Mouse (Mus musculus) kidney, postnatal 14 days (tissue): ENCODE results near the gene Gorasp1.

Source experiments
- DNase-seq: peaks from one replicate; pipeline ENCODE4 v3.0.0; 2022; ENCODE audit warnings: mixed read lengths

Gene Gorasp1

DNA sequence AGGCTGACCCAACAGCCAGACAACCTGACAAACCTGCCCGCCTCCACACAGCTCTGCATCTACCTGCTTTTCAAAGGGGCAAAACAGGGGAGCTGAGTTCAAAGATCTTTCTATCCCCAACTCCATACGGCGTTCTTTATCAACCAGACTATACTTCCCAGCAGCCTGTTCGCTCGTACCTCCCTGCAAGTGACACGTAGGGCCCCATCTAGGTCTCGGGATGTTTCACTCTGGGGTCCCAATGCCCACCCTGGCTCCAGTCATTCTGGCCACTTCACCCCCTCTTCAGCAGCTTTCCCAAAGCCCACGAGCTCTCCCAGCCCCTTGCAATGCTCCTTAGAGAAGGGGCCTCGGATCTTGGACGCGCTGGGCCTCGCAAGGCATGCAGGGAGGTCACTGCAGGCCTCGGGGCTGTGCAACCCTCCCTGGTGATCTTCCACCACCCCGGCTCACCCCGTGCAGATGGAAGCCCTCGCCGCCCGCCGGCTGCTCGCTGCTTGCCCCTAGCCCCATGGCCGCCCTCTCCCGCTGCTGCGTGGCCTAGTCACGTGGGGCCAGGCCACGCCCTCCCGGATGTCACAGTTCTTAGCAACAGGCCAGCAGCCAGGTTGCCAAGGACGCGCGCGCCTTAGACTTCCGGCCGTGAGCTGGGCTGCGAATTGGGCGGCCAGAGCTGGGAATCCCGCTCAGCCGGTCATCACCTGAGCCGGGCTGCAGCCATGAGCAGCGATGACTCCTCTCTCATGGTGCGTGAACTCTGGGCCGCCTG is at the start of gene Gorasp1, which contains the start of gene Ttc21a:
TSS of gene Gorasp1 (minus strand) at position 561 of the 769 bp plus-strand sequence.
TSS of gene Ttc21a (plus strand) at position 602 of the 769 bp plus-strand sequence.
- DNase-seq = peak; percentile 97

DNA sequence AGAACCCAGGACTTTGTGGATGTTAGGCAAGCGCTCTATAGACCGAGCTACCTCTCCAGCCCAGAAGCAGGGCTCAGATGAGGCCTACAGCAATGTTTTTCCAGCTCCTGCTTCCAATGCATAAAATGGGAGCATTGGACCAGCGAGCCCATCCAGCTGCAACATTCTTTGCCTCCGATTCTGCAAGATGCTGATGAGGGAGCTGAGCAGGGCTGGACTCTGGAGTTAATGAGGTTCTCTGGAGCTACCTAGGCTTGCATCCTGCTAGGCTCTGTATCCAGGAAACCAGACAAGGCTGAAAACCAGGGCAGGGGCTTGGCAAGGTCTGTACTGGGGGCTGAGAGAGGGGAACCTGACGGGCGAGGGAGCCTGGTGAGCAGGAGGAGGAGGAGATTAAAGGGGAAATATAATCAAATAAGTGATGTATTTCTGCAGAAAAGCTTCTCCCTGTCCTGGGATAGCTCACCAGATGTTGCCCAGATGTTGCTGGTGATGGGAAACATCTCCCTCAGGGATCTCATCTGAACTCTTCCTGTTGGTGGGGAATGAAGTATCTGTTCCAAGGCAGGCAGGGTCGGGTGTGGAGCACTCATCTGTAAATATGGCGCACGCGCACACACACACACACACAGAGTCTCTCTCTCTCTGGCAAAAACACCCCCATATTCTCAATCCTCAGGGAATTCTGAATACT is 48.7 kb upstream of the Gorasp1 start:
- DNase-seq = no peak

DNA sequence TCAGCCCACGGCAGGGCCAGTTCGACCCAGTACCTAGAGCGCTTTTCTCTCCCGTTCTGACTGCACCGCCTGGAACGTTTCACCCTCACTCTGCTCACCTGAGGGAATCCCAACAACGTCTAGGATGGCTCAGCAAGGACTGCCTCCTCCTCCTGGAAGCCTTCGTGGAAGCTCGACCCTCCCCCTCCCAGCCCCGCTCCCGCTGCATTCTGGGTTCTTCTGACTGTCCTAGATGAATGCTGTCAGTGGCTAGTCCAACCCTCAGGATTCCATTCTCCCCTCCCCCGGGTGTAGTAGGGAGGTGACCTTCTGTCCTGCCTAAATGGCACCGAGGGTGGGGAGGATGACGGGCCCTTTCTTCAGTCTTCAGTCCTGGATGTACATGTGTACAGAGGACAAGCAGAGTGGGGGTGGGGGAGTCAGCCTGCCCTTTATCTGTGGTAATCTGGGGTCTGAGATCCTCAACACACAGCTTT is 47.2 kb upstream of the Gorasp1 start, which contains the start of gene Csrnp1:
TSS of gene Csrnp1 (minus strand) at position 123 of the 476 bp plus-strand sequence.
- DNase-seq = peak; percentile 44

DNA sequence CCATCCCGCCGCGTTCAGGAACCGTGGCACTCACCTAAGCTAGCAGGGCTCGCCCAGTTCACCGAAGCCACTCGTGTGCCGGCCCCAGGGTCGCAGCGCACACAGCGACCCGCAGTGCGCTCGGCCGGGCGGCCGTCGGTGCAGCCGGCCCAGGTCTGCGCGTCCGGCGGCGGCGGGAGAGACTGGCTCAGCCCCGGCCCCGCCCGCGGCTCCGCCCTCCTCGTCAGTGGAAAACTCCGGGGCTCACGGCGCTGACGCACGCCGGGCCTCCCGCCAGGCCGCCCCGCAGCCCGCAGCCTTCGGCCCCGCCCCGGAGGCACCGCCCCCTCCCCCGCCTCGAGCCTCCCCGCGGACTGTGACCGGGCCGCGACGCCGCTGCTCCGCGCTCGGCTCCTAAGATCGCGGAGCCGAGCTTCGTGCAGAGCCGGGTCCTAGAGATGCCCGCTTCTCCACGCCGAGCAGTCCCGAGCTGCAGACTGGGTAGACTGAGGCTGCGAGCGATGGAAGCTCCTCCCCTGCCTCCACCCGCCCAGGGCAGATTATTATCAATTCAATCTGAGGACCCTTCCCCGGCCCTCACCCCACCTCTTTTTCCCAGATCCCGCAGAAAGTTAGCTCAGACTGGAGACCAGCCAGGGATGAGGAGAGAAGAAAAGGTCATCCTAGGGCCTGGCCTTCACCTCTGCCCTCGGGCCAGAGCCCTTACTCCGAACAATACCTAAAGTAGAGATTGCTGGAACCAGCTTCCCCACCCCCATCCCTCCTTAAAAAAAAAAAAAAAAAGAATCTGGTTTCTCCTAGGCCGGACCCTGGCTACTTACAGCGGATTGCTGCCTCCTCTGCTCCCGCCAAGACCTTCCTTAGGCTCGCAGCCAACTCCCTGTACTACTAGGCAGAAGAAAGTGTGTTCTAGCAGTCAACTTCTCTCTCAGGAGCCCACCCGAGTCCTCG is 46.5 kb upstream of the Gorasp1 start:
- DNase-seq = peak; percentile 97

- DNase-seq = peak; percentile 60
Measured at GRCm38 (mm10) chr9:119982956-119983551, 45.7 kb upstream of the Gorasp1 start.

GRCm38 (mm10) chr9:119982241-119982811 is 45.0 kb upstream of the Gorasp1 start:
- peak; percentile 76 for DNase-seq

- peak; percentile 90 for DNase-seq
Measured at GRCm38 (mm10) chr9:119981183-119982179, 44.1 kb upstream of the Gorasp1 start.

DNA sequence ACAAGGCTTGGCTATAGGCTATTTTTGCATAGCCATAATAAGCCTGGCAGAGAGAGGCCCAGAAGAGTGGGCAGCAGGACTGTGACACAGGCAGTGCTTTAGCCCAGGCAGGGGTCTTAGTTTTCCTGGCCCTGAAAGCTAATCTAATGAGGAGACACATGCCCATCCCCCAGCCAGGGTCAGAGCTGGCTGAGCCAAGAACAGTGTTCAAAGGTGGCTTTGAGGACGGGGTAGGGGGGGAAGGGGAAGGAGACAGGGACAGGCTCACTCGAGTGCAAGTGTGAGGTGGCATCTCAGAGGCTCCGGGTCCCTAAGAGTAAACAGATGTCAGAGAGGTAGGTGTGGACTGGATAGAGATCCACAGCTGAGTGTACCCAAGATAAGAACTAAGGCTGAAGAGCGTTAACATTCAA is 43.4 kb upstream of the Gorasp1 start:
- peak; percentile 65 for DNase-seq

DNA sequence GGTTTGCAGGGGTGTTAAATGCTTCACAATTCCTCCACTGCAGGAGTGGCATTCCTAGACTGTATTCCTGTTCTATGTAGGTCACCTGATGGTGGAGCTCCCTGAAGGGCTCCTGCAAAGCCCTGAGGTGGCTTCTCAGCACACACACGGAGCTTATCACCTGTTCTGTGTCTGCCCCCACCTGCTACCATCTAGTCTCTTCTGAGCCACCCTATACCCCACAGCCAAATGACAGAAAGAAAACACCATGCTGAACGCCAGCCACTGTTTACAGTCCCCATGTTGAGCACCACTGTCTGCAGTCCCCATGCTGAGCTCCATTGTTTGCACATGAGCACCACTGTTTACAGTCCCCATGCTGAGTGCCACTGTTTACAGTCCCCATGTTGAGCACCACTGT is 42.4 kb upstream of the Gorasp1 start:
- no peak for DNase-seq

DNA sequence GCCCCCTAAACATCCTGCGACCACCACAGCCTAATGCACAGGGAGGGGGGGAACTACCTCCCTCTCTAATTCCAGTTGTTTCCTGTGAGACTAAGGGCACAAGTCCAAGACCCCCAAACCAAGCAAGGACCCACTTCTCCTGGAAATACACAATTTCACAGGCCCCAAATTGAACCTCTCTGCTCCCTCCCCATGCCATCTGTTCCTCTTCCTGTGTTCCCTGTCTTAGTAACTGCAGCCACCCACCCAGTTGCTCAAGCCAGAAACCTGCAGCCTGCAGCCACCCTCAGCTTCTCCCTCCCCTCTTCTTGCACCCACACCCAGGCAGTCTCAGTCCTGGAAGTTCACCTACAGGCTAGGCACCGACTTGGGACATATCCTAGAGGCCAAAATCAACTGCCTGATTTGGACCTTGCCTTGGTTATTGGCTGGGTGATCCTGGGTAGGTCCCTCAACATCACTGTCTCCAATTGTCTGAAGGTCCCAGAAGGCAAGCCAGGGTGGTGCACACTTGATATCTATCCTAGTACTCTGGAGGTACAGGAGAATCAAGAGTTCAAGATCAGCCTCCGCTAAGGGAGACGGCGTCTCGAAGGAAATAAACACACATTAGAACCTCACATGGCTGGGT is 41.6 kb upstream of the Gorasp1 start:
- DNase-seq = no peak

DNA sequence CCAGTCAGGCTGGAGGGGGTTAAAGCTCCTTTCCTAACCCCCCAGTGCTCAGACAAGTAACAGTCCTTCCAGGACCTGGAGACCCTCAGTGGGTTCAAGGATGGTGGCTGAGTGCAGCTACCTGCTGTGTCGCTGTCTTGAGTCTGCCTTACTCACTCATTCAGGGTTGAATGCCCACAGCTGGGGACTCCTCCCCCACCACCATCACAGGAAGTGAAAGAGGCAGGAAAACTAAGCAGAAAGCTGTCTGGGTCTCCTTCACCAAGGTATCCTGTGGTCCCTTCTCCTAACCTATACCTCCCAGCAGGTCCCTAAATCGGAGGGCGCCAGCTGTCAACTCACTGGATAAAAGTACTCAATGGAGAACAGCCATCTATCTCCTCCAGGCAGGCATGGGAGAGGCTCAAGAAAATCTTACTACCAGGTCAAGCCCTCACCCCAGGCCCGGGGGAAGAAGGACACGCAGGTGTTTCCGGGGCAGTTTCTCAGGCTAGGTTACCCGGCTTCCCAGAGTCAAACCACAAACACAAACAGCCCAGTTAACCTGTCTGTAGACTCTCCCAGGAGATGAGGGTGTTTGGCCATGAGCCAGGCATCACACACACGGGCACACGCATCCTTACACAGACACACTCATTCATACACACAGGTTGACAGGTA is 40.9 kb upstream of the Gorasp1 start:
- peak; percentile 28 for DNase-seq

- DNase-seq = peak; percentile 73
Measured at GRCm38 (mm10) chr9:119977557-119978060, 40.2 kb upstream of the Gorasp1 start.

DNA sequence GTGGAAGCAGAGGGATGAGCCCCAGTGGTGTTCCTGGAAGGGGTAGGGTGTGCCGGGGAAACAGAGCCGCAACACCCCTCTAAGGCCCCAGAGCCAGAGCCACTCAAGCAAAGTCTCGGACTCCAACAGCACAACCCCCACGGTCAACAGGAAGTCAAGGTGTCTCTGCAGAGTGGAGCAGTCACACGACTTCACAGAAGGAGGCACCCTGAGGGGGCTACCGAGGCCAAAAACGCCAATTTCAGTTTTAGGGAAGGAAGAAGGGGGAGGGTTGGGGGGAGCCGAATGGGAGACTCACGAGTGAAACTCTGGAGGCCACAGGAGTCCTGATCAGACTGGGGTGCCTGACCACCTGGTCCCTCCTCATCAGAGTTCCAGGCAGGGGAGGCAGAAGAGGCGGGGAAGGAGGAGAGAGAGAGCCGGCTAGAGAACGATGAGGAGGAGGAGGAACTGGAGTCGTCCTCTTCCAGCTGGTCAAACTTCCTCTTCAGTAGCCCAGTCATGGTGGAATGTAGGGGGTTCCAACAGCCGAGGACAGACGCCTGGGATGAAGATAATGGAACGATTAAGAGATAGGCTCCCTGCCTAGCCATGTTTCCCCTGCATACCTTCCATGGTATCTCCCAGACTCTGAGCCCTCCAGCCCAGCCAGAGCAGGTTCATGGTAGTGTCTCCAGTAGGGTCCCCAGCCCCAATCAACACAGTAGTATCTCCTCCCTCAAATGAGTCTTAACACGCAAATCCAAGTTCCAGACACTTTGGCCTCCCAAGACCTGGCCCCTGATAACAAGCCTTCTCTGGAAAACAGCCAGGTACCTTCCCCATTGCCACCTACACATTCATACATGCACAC is 39.6 kb upstream of the Gorasp1 start:
- DNase-seq = no peak

- peak; percentile 60 for DNase-seq
Measured at GRCm38 (mm10) chr9:119975286-119975685, 37.9 kb upstream of the Gorasp1 start.

- no peak for DNase-seq
Measured at GRCm38 (mm10) chr9:119974609-119975008, 37.2 kb upstream of the Gorasp1 start.

DNA sequence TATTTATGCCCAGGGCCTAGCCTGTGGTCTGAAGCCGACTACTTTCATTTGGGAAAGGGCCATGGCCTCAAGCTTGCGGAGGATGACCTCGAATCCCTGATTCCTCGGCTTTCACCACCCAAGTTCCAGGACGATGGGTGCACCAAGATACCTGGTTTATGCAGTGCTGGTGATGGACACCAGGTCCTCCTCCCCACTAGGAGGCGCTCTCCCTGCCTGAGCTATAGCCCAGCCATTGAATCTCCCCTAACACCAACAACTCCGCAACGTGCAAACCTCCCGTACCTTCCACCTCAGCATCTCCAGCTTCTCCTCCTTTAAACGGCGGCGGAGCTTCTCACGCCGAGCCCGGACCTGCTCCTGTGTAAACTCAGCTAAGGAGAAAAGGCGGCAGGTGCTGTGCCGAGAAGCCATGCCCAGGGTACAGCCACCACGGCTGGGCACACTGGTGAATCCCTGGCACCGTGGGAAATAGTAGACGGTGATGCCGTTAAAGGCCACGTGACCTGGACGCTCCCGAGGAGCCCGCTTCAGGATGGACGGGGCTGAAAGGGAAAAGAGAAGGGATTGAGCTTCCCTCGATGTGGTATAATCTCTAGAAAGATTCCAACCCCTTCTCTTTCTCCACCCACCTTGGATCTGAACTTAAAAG is 36.6 kb upstream of the Gorasp1 start:
- no peak for DNase-seq

- DNase-seq = no peak
Measured at GRCm38 (mm10) chr9:119973281-119973680, 35.9 kb upstream of the Gorasp1 start.

DNA sequence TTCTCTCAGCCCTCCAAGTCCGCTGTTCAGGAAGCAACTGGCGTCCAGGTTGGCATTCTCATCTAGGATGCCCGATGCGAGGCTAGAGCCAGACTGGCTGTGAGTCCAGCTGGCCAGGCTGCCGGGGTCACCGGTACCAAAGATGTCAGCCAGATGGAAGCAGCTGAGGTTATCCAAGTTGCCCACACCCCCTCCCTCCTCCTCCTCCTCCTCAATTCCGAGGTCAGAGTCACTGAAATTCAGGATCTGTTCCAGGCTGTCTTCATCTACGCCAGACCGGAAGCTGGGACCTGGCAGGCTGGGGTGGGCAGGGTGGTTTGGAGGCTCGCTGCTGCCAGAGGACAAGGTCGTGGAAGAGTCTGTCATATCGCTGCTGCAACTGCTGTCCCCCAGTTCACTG is 35.2 kb upstream of the Gorasp1 start:
- no peak for DNase-seq
